Mouse (Mus musculus) CH12.LX (cell line): ENCODE results near the gene Olfr1099. TPM values are rescaled to one million over a fixed set of nuclear protein-coding genes. Genes with fewer than 3 reads are reported as not detected.

Source experiments
- DNase-seq: peaks from one replicate; pipeline ENCODE4 v3.0.0-alpha.2; 2013; ENCODE audit errors: extremely low read depth
- H3K27ac ChIP-seq: 2 replicates; pipeline ENCODE4 v1.5.1; 2012; ENCODE audit warnings: low read depth, mild to moderate bottlenecking, control low read depth, moderate library complexity; ENCODE audit not compliant: insufficient read depth
- H3K27me3 ChIP-seq: replicated peaks from 2 replicates; pipeline ENCODE3; 2012; ENCODE audit warnings: inconsistent platforms
- H3K36me3 ChIP-seq, 2 experiments: replicated peaks in 1 of 2; 2 replicates each; pipeline versions ENCODE3 to v1.6.1; 2012; ENCODE audit warnings: inconsistent platforms in 1 of 2, low read length in 1 of 2, mild to moderate bottlenecking in 1 of 2, mixed read lengths in 1 of 2, moderate library complexity in 1 of 2; ENCODE audit not compliant: control insufficient read depth in 1 of 2, insufficient read depth in 1 of 2
- H3K4me1 ChIP-seq, 2 experiments: 2 replicates each; pipeline ENCODE4 v1.6.1; 2012; ENCODE audit warnings: inconsistent platforms in 1 of 2, moderate library complexity in 1 of 2; ENCODE audit not compliant: insufficient read depth in 2 of 2, control insufficient read depth in 1 of 2
- H3K4me2 ChIP-seq: 2 replicates; pipeline ENCODE4 v1.6.1; 2012; ENCODE audit warnings: low read depth, mild to moderate bottlenecking, control low read depth; ENCODE audit not compliant: poor library complexity, insufficient read depth, severe bottlenecking
- H3K4me3 ChIP-seq, 3 experiments: fragments of 150-350 bp in 1 of 3; sonication (generic) in 1 of 3; replicated peaks in 1 of 3; 2 replicates each; pipeline versions ENCODE3 to v1.5.1; 2011 to 2012; ENCODE audit warnings: low read depth in 2 of 3, low read length in 2 of 3, mild to moderate bottlenecking in 2 of 3, moderate library complexity in 2 of 3, control low read depth in 1 of 3, improper control_type of control experiment in 1 of 3, inconsistent platforms in 1 of 3, mixed read lengths in 1 of 3; ENCODE audit not compliant: poor library complexity in 1 of 3
- H3K79me2 ChIP-seq: replicated peaks from 2 replicates; pipeline ENCODE4 v1.6.1; 2012; ENCODE audit warnings: mild to moderate bottlenecking, moderate library complexity; ENCODE audit not compliant: control insufficient read depth, poor library complexity, insufficient read depth, severe bottlenecking; ENCODE audit errors: extremely low read depth
- H3K9ac ChIP-seq: 2 replicates; pipeline ENCODE4 v1.6.1; 2012; ENCODE audit warnings: low read depth, mild to moderate bottlenecking, control low read depth, moderate library complexity; ENCODE audit not compliant: insufficient read depth
- H3K9me3 ChIP-seq: replicated peaks from 2 replicates; pipeline ENCODE3; 2012; ENCODE audit warnings: low read length, inconsistent platforms, mixed read lengths
- CHD2 ChIP-seq: IDR thresholded peaks from 2 replicates; pipeline ENCODE4 v1.6.1; 2011; ENCODE audit warnings: low read length, improper control_type of control experiment
- CTCF ChIP-seq, 2 experiments: IDR thresholded peaks in 1 of 2; conservative IDR thresholded peaks in 1 of 2; 2 replicates each; pipeline ENCODE4 v1.5.1; 2011 to 2012; ENCODE audit warnings: low read depth in 2 of 2, low read length in 2 of 2, improper control_type of control experiment in 1 of 2, inconsistent platforms in 1 of 2, mild to moderate bottlenecking in 1 of 2, moderate library complexity in 1 of 2
- EP300 ChIP-seq: IDR thresholded peaks from 2 replicates; pipeline ENCODE4 v1.6.1; 2011; ENCODE audit warnings: low read length, improper control_type of control experiment
- ETS1 ChIP-seq: conservative IDR thresholded peaks from 2 replicates; pipeline ENCODE4 v1.6.1; 2012; ENCODE audit warnings: low read depth, mild to moderate bottlenecking, inconsistent platforms, low read length, improper control_type of control experiment, moderate library complexity
- GABPA ChIP-seq: IDR thresholded peaks from 2 replicates; pipeline ENCODE4 v1.6.1; 2012; ENCODE audit warnings: low read depth, low read length, improper control_type of control experiment, inconsistent platforms; ENCODE audit not compliant: insufficient replicate concordance
- HCFC1 ChIP-seq: IDR thresholded peaks from 2 replicates; pipeline ENCODE4 v1.6.1; 2012; ENCODE audit warnings: low read depth, mild to moderate bottlenecking, inconsistent platforms, low read length, improper control_type of control experiment
- JUND ChIP-seq: conservative IDR thresholded peaks from 2 replicates; pipeline ENCODE4 v1.6.1; 2011; ENCODE audit warnings: low read depth, low read length, improper control_type of control experiment
- MAFK ChIP-seq: IDR thresholded peaks from 2 replicates; pipeline ENCODE4 v1.6.1; 2011; ENCODE audit warnings: low read length, improper control_type of control experiment; ENCODE audit not compliant: insufficient replicate concordance
- MAX ChIP-seq: IDR thresholded peaks from 2 replicates; pipeline ENCODE4 v1.6.1; 2011; ENCODE audit warnings: low read length, improper control_type of control experiment
- MAZ ChIP-seq: IDR thresholded peaks from 2 replicates; pipeline ENCODE4 v1.6.1; 2012; ENCODE audit warnings: low read depth, mild to moderate bottlenecking, inconsistent platforms, low read length, improper control_type of control experiment, moderate library complexity
- MXI1 ChIP-seq: IDR thresholded peaks from 2 replicates; pipeline ENCODE4 v1.6.1; 2011; ENCODE audit warnings: mild to moderate bottlenecking, low read depth, low read length, improper control_type of control experiment
- MYC ChIP-seq: IDR thresholded peaks from 2 replicates; pipeline ENCODE4 v1.6.1; 2011; ENCODE audit warnings: low read depth, mild to moderate bottlenecking, improper control_type of control experiment, low read length
- NELFE ChIP-seq: IDR thresholded peaks from 2 replicates; pipeline ENCODE4 v1.6.1; 2011; ENCODE audit warnings: low read depth, low read length, improper control_type of control experiment
- PAX5 ChIP-seq: IDR thresholded peaks from 2 replicates; pipeline ENCODE4 v1.6.1; 2012; ENCODE audit warnings: low read length, inconsistent platforms, mixed read lengths
- POLR2A ChIP-seq: IDR thresholded peaks from 2 replicates; pipeline ENCODE4 v1.6.1; 2011; ENCODE audit warnings: low read depth, mild to moderate bottlenecking, improper control_type of control experiment, low read length
- POLR2AphosphoS2 ChIP-seq: IDR thresholded peaks from 2 replicates; pipeline ENCODE4 v1.6.1; 2011; ENCODE audit warnings: low read depth, low read length, improper control_type of control experiment
- RCOR1 ChIP-seq: conservative IDR thresholded peaks from 2 replicates; pipeline ENCODE4 v1.6.1; 2012; ENCODE audit warnings: low read depth, mild to moderate bottlenecking, inconsistent platforms, low read length, improper control_type of control experiment
- SIN3A ChIP-seq: IDR thresholded peaks from 2 replicates; pipeline ENCODE4 v1.6.1; 2012; ENCODE audit warnings: low read length, improper control_type of control experiment, inconsistent platforms
- TBP ChIP-seq: conservative IDR thresholded peaks from 2 replicates; pipeline ENCODE4 v1.6.1; 2011; ENCODE audit warnings: low read depth, low read length, improper control_type of control experiment
- TCF12 ChIP-seq: IDR thresholded peaks from 2 replicates; pipeline ENCODE4 v1.6.1; 2014; ENCODE audit warnings: low read depth, mild to moderate bottlenecking, inconsistent platforms, low read length, improper control_type of control experiment
- USF1 ChIP-seq: IDR thresholded peaks from 2 replicates; pipeline ENCODE4 v1.6.1; 2014; ENCODE audit warnings: low read depth, mild to moderate bottlenecking, inconsistent platforms, low read length, improper control_type of control experiment
- USF2 ChIP-seq: conservative IDR thresholded peaks from 2 replicates; pipeline ENCODE4 v1.6.1; 2011; ENCODE audit warnings: low read depth, low read length, improper control_type of control experiment
- ZC3H11A ChIP-seq: IDR thresholded peaks from 2 replicates; pipeline ENCODE4 v1.6.1; 2012; ENCODE audit warnings: low read depth, mild to moderate bottlenecking, inconsistent platforms, low read length, improper control_type of control experiment
- ZMIZ1 ChIP-seq: IDR thresholded peaks from 2 replicates; pipeline ENCODE4 v1.6.1; 2012; ENCODE audit warnings: low read depth, mild to moderate bottlenecking, inconsistent platforms, low read length, improper control_type of control experiment
- ZNF384 ChIP-seq: IDR thresholded peaks from 2 replicates; pipeline ENCODE4 v1.6.1; 2012; ENCODE audit warnings: low read depth, low read length, improper control_type of control experiment, inconsistent platforms
- dilution Hi-C: fragments of 300-500 bp; cut with MboI; formaldehyde crosslinking; loops from 2 replicates; pipeline ENCODE4 v1.14.3; 2020; ENCODE audit warnings: low sequenced_read_pairs; ENCODE audit not compliant: extremely low pct_unique_long_range_greater_than_20kb, extremely low pct_ligation_motif_present
- in situ Hi-C: fragments of 300-500 bp; cut with MboI; formaldehyde crosslinking; loops from 3 replicates; pipeline ENCODE4 v1.14.3; 2019; ENCODE audit warnings: low sequenced_read_pairs, low pct_ligation_motif_present, low pct_unique_long_range_greater_than_20kb, mixed read lengths
- polyA plus RNA-seq: library from polyadenylated mRNA; unstranded; fragments of >175 nt; gene quantifications from 2 replicates; pipeline ENCODE4 v1.2.1, GENCODE M21; 2012; ENCODE audit warnings: low read depth; ENCODE audit not compliant: insufficient read length
- total RNA-seq, 2 experiments: library from RNA; depleted of rRNA; stranded (reverse); fragments of 300-350 nt in 1 of 2; fragments of >200 nt in 1 of 2; gene quantifications; 2 replicates each; pipeline ENCODE4 v1.2.3; 2012 to 2014

The Olfr1099 gene
- total RNA-seq (2012; rRNA removed) (not detected in 2 replicates), total RNA-seq (2014; rRNA removed) (not detected in 2 replicates), polyA plus RNA-seq (not detected in 2 replicates)

DNA sequence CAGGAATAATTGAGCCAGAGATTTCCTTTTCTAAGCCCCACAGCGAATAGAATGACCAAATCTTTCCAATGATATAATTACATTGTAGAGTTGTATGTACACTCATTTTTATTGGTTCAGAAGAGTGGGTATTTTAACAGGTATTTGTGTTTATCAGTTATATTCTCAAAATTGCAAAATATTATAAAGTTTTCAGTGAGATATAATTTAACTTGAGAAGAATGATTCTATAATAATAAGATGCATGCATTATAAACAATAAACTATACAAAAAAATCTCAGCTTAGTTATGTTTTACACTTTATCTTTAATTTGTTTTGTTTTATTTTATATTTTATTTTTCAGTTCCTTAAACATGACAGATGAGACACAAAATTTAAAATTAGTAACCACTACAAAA lies at the start of gene Olfr1099:
Gene Olfr1099 (minus strand): TSS at position 101 of the 400 bp plus-strand sequence.
- Histone ChIP-seq H3K4me3 (no peak within 1 kb of the TSS), H3K27me3 (no peaks in the 10 kb centered on the region), H3K79me2 (no peaks in the 10 kb centered on the region), H3K9me3 (peaks cover 9% of the 10 kb centered on the region), H3K4me2 (no peak within 1 kb of the TSS), H3K9ac (no peak within 1 kb of the TSS), H3K27ac (no peak within 1 kb of the TSS), H3K36me3 (no peaks in the 10 kb centered on the region), H3K4me1 (no peaks in the 10 kb centered on the region)
- dilution Hi-C loops: no loop called here
- in situ Hi-C loops: no loop called here
- TF ChIP-seq ZC3H11A (no peak), HCFC1 (no peak), PAX5 (no peak), USF2 (no peak), POLR2AphosphoS2 (no peak), RCOR1 (no peak), ZNF384 (no peak), EP300 (no peak), CTCF (conservative IDR thresholded peaks at IDR 0.05 in 1 of 2, IDR thresholded peaks at IDR 0.05 in 1 of 2; ENCODE audit: low read depth in 2 of 2, low read length in 2 of 2) (no peak), MAZ (no peak), USF1 (no peak), MYC (no peak), SIN3A (no peak), POLR2A (no peak), GABPA (no peak), MXI1 (no peak), MAX (no peak), CHD2 (no peak), MAFK (no peak)
- DNase-seq: no peak

DNA sequence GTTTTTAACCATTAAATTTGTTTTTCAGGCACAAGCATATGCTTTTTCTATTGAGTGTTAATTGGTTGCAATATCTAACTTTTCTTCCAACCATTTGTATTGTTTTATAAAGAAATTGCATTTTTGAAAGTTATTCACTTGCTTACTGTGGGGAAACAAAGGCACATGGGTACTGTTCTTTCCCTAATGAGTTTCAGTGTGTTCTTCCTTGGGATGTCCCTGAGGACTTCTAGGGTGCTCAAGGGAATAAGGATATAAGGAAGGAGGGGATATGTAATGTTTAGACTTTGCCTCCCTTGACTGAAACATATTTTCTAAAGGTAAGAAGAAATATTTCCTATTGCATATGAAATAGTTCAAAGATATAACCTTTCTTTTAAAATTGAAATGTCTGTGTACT lies 37.6 kb upstream of the Olfr1099 start, which contains the start of gene Olfr1102:
Gene Olfr1102 (plus strand): TSS at position 301 of the 400 bp plus-strand sequence.
- in situ Hi-C loops (no loop called here), dilution Hi-C loops (no loop called here)
- Histone ChIP-seq H3K9me3 (peaks cover 12% of the 10 kb centered on the region), H3K4me2 (no peak within 1 kb of the TSS), H3K36me3 (no peaks in the 10 kb centered on the region), H3K4me3 (no peak within 1 kb of the TSS), H3K4me1 (no peaks in the 10 kb centered on the region), H3K9ac (no peak within 1 kb of the TSS), H3K27me3 (no peaks in the 10 kb centered on the region), H3K27ac (no peak within 1 kb of the TSS), H3K79me2 (no peaks in the 10 kb centered on the region)
- TF ChIP-seq NELFE (no peak), SIN3A (no peak), ETS1 (no peak), CTCF (conservative IDR thresholded peaks at IDR 0.05 in 1 of 2, IDR thresholded peaks at IDR 0.05 in 1 of 2; ENCODE audit: low read depth in 2 of 2, low read length in 2 of 2) (no peak), JUND (no peak), MAX (no peak), ZMIZ1 (no peak), ZNF384 (no peak), USF2 (no peak), TCF12 (no peak), POLR2A (no peak), TBP (no peak)
- DNase-seq: no peak
